Mouse (Mus musculus) kidney, adult 2 months (tissue): Measurements from ENCODE around the gene Pstpip1. TPM values are rescaled to one million over a fixed set of nuclear protein-coding genes. Genes with fewer than 3 reads are reported as not detected.

Experiments used
- DNase-seq: peaks from one replicate; pipeline ENCODE4 v3.0.0; 2021
- H3K27ac ChIP-seq: fragments of 200-500 bp; 2 replicates; pipeline ENCODE4 v1.5.1; 2012; ENCODE audit warnings: low read depth, low read length, control low read depth, inconsistent platforms; ENCODE audit not compliant: insufficient read depth
- H3K27me3 ChIP-seq: fragments of 200-500 bp; replicated peaks from 2 replicates; pipeline ENCODE4 v1.6.1; 2012; ENCODE audit warnings: mild to moderate bottlenecking, moderate library complexity, low read length, inconsistent platforms; ENCODE audit not compliant: control insufficient read depth, insufficient read depth
- H3K36me3 ChIP-seq: fragments of 200-500 bp; 2 replicates; pipeline ENCODE4 v1.6.1; 2012; ENCODE audit warnings: mild to moderate bottlenecking, moderate library complexity, low read length, inconsistent platforms; ENCODE audit not compliant: control insufficient read depth, insufficient read depth
- H3K4me1 ChIP-seq: fragments of 200-500 bp; 2 replicates; pipeline ENCODE4 v1.6.1; 2011; ENCODE audit warnings: low read length; ENCODE audit not compliant: control insufficient read depth, insufficient read depth
- H3K4me3 ChIP-seq: fragments of 200-500 bp; 2 replicates; pipeline ENCODE4 v1.5.1; 2011; ENCODE audit warnings: mild to moderate bottlenecking, low read depth, low read length, control low read depth; ENCODE audit not compliant: insufficient read depth
- CTCF ChIP-seq: fragments of 200-500 bp; conservative IDR thresholded peaks from 2 replicates; pipeline ENCODE4 v1.5.1; 2011; ENCODE audit warnings: low read depth, mild to moderate bottlenecking, control low read depth, low read length, moderate library complexity, mixed read lengths; ENCODE audit not compliant: insufficient read depth, insufficient read length
- POLR2A ChIP-seq: fragments of 200-500 bp; IDR thresholded peaks from one replicate; pipeline ENCODE4 v1.6.1; 2011; ENCODE audit warnings: low read depth, low read length, control low read depth
- WGBS: fragments of 180-500 bp; shearing (Covaris S2); methylation state at CpG from one replicate; pipeline ENCODE4 v1.1.7; 2018; 5-methylcytosine and 5-hydroxymethylcytosine counted together
- polyA plus RNA-seq: library from polyadenylated mRNA; depleted of rRNA; stranded (reverse); fragments of >200 nt; gene quantifications from 2 replicates; pipeline ENCODE4 v1.2.3, GENCODE M21; 2012

The Pstpip1 gene
- polyA plus RNA-seq, 1 experiment: 3.3 TPM

DNA sequence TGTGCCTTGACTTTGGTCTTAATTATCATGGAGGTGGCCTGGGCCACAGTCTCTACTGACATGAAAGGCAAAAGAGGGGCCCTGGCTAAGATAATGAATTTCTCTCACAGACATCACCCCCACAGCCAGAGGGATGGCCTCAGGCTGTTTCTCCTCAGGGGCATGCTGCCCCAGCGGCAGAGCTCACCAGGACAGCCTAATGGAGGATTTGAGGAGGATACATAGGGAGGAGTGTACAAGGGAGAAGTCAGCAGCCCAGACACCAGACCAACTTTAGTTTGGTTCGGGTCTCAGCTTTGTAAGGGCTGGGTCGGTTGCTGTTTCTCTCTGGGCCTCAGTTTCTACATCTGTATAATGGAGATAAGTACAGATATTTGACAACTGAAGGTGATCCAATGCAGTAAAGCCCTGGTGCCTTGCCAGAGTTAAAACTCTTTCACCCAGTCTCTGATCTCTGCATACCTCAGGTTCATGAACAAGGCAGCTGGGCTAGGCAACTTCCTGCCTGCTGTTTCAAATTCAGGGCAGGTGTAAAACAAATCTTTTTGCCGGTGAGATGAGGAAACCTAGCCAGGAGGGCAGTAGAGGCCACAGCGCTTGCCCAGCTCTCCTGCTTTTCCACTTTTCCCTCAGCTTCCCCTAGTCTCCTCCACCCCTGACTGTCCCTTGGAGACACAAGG lies 924 bp downstream of the Pstpip1 start:
- 72% methylated on average over 5 of the region's 5 CpGs for WGBS
- H3K4me3 ChIP-seq: no peak overlapping the region

GRCm38 (mm10) chr9:56092102-56092501 lies 2.3 kb downstream of the Pstpip1 start:
- DNase-seq: no peak
- no peaks in the 10 kb centered on the region for H3K4me1 ChIP-seq
- H3K27ac ChIP-seq: no peak overlapping the region
- TF ChIP-seq CTCF: no peak
- WGBS: 60% methylated on average over 2 of the region's 2 CpGs
- no peaks in the 10 kb centered on the region for H3K27me3 ChIP-seq
- H3K36me3 ChIP-seq: no peaks in the 10 kb centered on the region
- no peak overlapping the region for H3K4me3 ChIP-seq

More for the DNA sequence above, 924 bp downstream of the Pstpip1 start:
- TF ChIP-seq CTCF (no peak), POLR2A (no peak)
- H3K27me3 ChIP-seq: no peaks in the 10 kb centered on the region
- H3K4me1 ChIP-seq: no peaks in the 10 kb centered on the region
- H3K36me3 ChIP-seq: no peaks in the 10 kb centered on the region
- H3K27ac ChIP-seq: no peak overlapping the region
- no peak for DNase-seq

GRCm38 (mm10) chr9:56097584-56098298 lies 8.0 kb downstream of the Pstpip1 start:
- DNase-seq: no peak
- Histone ChIP-seq H3K27me3 (no peaks in the 10 kb centered on the region), H3K27ac (no peak overlapping the region), H3K4me3 (no peak overlapping the region), H3K36me3 (no peaks in the 10 kb centered on the region), H3K4me1 (no peaks in the 10 kb centered on the region)
- WGBS: 81% methylated on average over 4 of the region's 4 CpGs
- no peak for TF ChIP-seq CTCF
- TF ChIP-seq POLR2A: no peak

DNA sequence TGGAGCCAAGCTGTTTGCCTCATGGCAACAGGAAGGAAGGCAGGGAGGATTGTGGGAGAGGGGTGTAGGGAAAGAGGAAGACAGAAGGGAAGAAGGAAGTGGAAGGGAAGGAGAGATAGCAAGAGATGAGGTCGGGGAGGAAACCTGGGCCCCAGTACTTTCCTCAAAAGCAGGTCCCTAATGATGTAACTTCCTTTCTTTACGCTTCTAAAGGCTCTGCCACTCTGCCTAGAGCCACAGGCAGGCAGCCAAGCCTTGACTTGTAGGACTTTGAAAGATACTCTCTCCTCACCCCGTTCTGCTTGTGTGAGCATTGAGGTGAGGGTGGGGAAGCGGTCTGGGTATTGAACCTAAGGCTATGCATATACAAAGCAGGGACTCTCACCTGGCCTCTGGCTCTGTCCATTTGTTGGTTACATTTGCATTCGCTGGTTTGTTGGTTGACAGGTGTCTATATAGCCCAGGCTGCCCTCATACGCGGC lies 10.3 kb downstream of the Pstpip1 start:
- TF ChIP-seq POLR2A: no peak
- no peak for TF ChIP-seq CTCF
- Histone ChIP-seq H3K4me3 (no peak overlapping the region), H3K4me1 (no peaks in the 10 kb centered on the region), H3K27ac (no peak overlapping the region), H3K36me3 (no peaks in the 10 kb centered on the region), H3K27me3 (no peaks in the 10 kb centered on the region)
- DNase-seq: no peak
- 82% methylated on average over 7 of the region's 7 CpGs for WGBS

DNA sequence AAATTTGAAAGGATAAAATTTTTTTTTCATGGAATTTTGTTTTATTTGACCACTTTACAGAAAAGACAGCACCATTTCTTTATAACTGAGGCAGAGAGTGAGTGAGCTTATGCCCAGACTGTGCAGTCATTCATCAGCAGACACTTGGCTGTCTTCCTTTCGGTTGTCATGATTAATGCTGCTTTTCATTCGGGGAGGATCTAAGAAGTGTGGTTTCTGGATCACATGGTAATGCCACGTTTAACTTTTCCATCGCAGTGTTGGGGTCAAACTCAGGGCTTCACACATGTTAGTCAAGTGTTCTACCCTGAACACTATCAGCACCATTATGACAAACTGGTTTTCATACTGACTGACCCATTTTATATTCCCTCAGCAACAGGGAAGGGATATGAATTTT lies 11.3 kb downstream of the Pstpip1 start:
- Histone ChIP-seq H3K27me3 (no peaks in the 10 kb centered on the region), H3K27ac (no peak overlapping the region), H3K36me3 (no peaks in the 10 kb centered on the region), H3K4me3 (no peak overlapping the region), H3K4me1 (no peaks in the 10 kb centered on the region)
- 17% methylated on average over 4 of the region's 4 CpGs for WGBS
- DNase-seq: no peak
- TF ChIP-seq CTCF: no peak
- TF ChIP-seq POLR2A: no peak

DNA sequence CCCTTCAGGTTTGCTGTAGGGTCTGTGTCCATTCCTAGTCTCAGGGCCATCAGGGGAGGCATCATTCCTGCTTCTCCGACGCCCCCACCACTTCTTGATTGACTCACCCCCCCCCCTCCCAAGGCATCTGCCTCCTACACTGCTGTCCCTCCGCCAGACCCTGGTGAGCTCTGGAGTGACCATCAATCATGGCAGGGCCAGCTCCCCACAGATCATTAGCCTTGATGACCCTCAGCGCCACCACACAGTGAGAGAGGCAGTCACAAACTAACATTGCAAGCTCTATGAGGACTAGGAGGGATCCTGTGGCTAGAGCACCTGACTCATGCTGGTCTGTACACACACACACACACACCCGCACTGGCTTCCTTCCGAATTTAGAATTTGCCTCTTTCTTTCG lies 15.2 kb downstream of the Pstpip1 start:
- no peaks in the 10 kb centered on the region for H3K36me3 ChIP-seq
- no peaks in the 10 kb centered on the region for H3K4me1 ChIP-seq
- no peak for TF ChIP-seq CTCF
- no peak for TF ChIP-seq POLR2A
- no peaks in the 10 kb centered on the region for H3K27me3 ChIP-seq
- WGBS: 35% methylated on average over 7 of the region's 7 CpGs
- H3K4me3 ChIP-seq: no peak overlapping the region
- no peak overlapping the region for H3K27ac ChIP-seq
- no peak for DNase-seq

DNA sequence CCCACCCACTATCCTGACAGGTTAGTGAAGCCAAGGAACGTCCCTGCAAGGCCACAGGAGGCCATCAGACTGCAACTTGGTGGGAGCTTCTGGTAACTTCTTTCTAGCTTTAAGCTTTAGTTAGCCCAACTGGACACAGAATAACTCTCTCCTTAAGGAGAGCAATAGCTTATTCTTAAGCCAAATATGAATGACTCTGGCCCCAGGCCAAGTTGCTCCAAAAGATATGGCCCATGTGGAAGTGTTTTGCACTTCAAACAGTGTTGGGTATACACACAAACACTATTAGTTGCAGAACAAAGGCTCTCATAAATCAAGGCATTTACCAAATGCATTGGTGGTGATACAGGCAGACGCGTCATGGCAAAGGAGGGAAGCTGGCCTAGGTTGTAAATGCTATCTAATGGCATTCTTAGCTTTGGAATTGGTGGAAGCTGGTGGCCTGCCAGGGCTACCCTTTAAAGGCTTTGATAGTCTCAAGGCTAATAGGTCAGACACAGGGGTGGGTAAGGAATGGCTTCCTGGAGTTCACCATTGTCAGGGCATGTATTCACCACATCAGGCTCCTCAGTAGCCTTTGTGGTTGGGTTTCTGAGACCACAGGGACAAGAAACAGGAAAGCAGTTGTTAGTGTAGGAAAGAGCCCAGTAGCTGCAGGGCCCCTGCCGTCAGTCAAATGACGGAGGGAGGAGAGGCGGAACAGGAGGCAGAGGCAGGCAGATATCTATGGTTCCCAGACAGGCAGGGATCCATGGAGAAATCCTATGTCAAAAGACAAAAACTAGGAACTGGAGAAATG lies 16.7 kb downstream of the Pstpip1 start:
- H3K27me3 ChIP-seq: no peaks in the 10 kb centered on the region
- no peak for DNase-seq
- TF ChIP-seq CTCF (no peak), POLR2A (no peak)
- no peak overlapping the region for H3K4me3 ChIP-seq
- WGBS: 87% methylated on average over 6 of the region's 6 CpGs
- H3K36me3 ChIP-seq: no peaks in the 10 kb centered on the region
- H3K27ac ChIP-seq: no peak overlapping the region
- H3K4me1 ChIP-seq: no peaks in the 10 kb centered on the region
